Mouse (Mus musculus) brain, embryonic 14.5 days (tissue): ENCODE results near the gene Hmx3. TPM values are rescaled to one million over a fixed set of nuclear protein-coding genes. Genes with fewer than 3 reads are reported as not detected.

Source experiments
- DNase-seq: peaks from one replicate; pipeline ENCODE4 v3.0.0-alpha.2; 2011; ENCODE audit warnings: low read depth
- CTCF ChIP-seq: fragments of 200-500 bp; IDR thresholded peaks from 2 replicates; pipeline ENCODE4 v1.5.1; 2012; ENCODE audit warnings: inconsistent platforms, mild to moderate bottlenecking, moderate library complexity, borderline replicate concordance; ENCODE audit not compliant: insufficient read depth, insufficient read length; ENCODE audit errors: extremely low read depth
- POLR2A ChIP-seq: fragments of 200-500 bp; IDR thresholded peaks from 2 replicates; pipeline ENCODE4 v1.6.1; 2012; ENCODE audit warnings: mild to moderate bottlenecking, inconsistent platforms, borderline replicate concordance; ENCODE audit not compliant: poor library complexity, insufficient read depth, insufficient read length, severe bottlenecking; ENCODE audit errors: extremely low read depth
- polyA plus RNA-seq: library from polyadenylated mRNA; depleted of rRNA; stranded (reverse); fragments of >200 nt; gene quantifications from 2 replicates; pipeline ENCODE4 v1.2.3, GENCODE M21; 2012; rRNA removed

The Hmx3 gene
- polyA plus RNA-seq, 1 experiment = 3.5 TPM

- TF ChIP-seq CTCF (no peak), POLR2A (peak; percentile 64; the same call in 1 of the 2 replicates)
- peak; percentile 99 for DNase-seq
Measured at GRCm38 (mm10) chr7:131559986-131560696, 17.5 kb downstream of the Hmx3 start, which contains the start of gene Bub3. Bub3 (plus strand) TSS chr7:131560222.

DNA sequence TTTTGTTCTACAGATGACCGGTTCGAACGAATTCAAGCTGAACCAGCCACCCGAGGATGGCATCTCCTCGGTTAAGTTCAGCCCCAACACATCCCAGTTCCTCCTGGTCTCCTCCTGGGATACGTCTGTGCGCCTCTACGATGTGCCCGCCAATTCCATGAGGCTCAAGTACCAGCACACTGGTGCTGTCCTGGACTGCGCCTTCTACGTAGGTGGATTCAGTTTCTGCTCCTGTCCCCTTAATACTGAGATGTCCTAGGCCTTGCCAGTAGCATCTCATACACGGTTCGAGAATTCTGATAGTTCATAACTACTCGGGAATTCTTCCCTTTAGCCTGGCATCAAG lies 18.0 kb downstream of the Hmx3 start:
- no peak for DNase-seq

DNA sequence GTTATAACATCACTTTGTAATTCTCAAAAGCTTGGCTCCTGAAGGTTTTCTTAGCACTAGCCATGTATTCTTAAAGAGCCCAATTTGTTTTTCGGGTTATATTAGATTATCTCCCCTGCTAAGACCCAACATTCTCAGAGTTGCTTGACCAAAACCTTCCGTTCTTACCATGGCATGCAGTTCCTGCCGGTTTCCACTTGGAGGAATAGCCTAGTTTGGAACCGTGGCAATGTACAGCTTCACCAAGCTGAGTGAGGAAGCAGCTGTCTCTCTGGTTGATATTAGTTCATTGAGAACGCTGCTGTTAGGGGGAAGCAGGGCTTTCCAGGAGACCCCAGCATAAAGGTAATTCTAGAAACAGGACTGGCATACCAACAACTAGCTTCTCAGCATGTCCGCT lies 32.6 kb downstream of the Hmx3 start:
- no peak for DNase-seq
- TF ChIP-seq CTCF = no peak; the same call in 1 of the 2 replicates
- TF ChIP-seq POLR2A = no peak

More for the DNA sequence above, 18.0 kb downstream of the Hmx3 start:
- TF ChIP-seq POLR2A = no peak
- TF ChIP-seq CTCF = no peak

DNA sequence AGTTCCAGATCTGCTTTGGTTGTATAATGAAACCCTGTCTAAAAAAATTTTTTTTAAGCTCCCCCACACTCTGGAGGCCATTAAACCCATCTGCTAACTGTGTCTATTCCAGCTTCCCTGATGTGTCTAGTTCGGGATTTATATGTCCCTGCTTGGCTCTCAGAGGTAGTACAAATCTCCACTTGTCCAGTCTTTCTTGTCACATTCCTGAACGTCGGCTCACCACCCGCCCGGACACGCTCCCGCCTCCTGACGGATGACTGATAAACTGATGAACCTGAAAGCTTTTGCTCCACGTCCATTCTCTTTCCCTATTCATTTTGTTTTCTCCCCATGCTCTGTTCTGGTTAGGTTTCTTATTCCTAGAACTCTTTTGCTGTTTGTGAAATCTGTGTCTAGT lies 39.5 kb downstream of the Hmx3 start:
- TF ChIP-seq CTCF = no peak
- no peak for TF ChIP-seq POLR2A
- DNase-seq = no peak

DNA sequence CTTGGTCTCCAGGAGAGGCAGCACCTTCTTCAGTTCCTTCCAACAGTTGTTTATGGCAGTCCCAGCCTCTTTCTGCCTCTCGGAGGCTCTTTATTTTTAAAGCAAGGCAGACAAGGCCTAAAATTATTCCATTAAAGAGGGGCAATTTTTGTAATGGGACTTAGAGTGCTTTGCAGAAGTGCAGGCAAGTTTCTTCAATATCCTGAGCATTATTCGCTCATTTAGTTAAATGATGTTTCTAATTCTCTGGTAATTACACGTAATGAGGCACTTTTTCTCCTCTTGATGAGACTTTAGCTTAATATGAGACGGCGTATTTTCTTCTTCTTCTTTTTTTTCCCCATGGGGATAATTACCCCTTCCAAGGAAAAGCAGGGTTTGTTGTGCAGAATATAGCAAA lies 42.9 kb downstream of the Hmx3 start:
- peak; percentile 64 for DNase-seq
- no peak for TF ChIP-seq POLR2A
- TF ChIP-seq CTCF = no peak

Other genes with a start within 250 kb of the Hmx3 start
- 0.03 and 0.16 TPM in 2 replicates for gene Cuzd1, start 220.6 kb upstream of the Hmx3 start, polyA plus RNA-seq
- gene Fam24b, start 213.4 kb upstream of the Hmx3 start, polyA plus RNA-seq = not detected in 2 replicates
- not detected in 2 replicates for gene Fam24a, start 209.0 kb upstream of the Hmx3 start, polyA plus RNA-seq
- 14.0 and 18.4 TPM in 2 replicates for gene 2310057M21Rik, start 180.1 kb upstream of the Hmx3 start, polyA plus RNA-seq
- 36.7 and 43.2 TPM in 2 replicates for gene Pstk, start 171.7 kb upstream of the Hmx3 start, polyA plus RNA-seq
- gene Ikzf5, start 132.3 kb upstream of the Hmx3 start, polyA plus RNA-seq = 19.6 and 20.5 TPM in 2 replicates
- 21.3 and 29.4 TPM in 2 replicates for gene Acadsb, start 132.3 kb upstream of the Hmx3 start, polyA plus RNA-seq
- 2.3 and 3.0 TPM in 2 replicates for gene Hmx2, start 5.9 kb downstream of the Hmx3 start, polyA plus RNA-seq
- 147 and 194 TPM in 2 replicates for gene Bub3, start 17.4 kb downstream of the Hmx3 start, polyA plus RNA-seq